Mouse (Mus musculus): ENCODE measurements around the gene Izumo3. TPM values are rescaled to one million over a fixed set of nuclear protein-coding genes. Genes with fewer than 3 reads are reported as not detected.
"Not testable (repeated sequence)": the region's sequence is repeated elsewhere in the genome, so short reads cannot be mapped to it uniquely, and the experiment has no call there.

Izumo3 gene
- not detected in 2 replicates for polyA plus RNA-seq (2014; fragmentation: Nextera tagmentation; extraction: Ambion mirVana)

DNA sequence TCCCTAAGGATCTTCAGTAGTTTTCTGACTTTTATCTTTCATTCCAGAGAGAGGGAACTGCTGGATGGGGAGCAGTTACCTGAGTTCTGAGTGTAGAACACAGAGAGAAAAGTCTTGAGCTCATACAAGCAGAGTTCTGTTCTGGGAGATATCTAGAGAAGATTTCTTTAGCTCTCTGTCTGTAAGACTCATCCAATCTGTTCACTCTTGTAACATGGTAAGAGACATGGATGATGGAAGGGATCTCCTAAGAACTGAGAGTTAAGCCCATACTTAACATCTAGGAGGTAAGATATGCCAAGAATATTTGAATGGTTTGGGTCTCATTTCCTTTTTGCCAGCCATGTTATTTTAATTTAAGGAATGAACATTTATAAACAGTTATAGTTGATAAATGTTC is at the start of gene Izumo3:
Gene Izumo3 (minus strand): TSS at position 101 of the 400 bp plus-strand sequence.
- ATAC-seq (ENCODE audit: low FRiP score) (no peak), DNase-seq (ENCODE audit: low spot score) (no peak)
- Histone ChIP-seq H3K27ac (ENCODE audit: low read depth, low read length) (no peak within 1 kb of the TSS), H3K9me3 (ENCODE audit: control insufficient read depth, low read length) (no peaks in the 10 kb centered on the region), H3K27me3 (ENCODE audit: control insufficient read depth, insufficient read depth, low read length) (no peaks in the 10 kb centered on the region), H3K36me3 (ENCODE audit: control insufficient read depth, insufficient read depth, low read length) (no peaks in the 10 kb centered on the region), H3K9ac (ENCODE audit: low read depth, low read length) (no peak within 1 kb of the TSS), H3K4me2 (replicated peaks; ENCODE audit: low read depth, low read length) (no peak within 1 kb of the TSS), H3K4me1 (replicated peaks; ENCODE audit: control insufficient read depth, insufficient read depth, low read length) (no peaks in the 10 kb centered on the region), H3K4me3 (ENCODE audit: low read depth, low read length) (no peak within 1 kb of the TSS)

DNA sequence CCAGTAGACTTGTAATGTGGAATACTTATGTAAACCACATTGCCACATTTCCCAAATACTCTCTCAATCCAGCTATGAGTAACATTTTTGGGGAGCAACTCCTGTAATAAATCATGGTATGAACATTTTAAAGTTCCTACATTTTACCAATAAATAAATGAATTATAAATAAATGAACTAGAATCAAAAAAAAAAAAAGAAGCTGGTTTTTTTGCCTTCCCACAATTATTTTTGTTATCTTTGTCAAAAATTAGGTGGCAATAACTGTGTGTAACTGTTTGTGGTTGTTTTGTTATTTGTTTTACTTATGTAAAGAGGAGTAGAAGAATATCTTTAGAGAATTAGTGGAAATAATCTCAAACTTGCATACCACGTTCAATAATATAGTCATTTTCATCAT is 44.6 kb upstream of the Izumo3 start, which contains the start of gene Gm12666:
Gene Gm12666 (minus strand): TSS at position 101 of the 400 bp plus-strand sequence.
- H3K27me3 ChIP-seq (ENCODE audit: control insufficient read depth, insufficient read depth, low read length); H3K4me2 ChIP-seq (replicated peaks; ENCODE audit: low read depth, low read length); H3K9ac ChIP-seq (ENCODE audit: low read depth, low read length); H3K4me1 ChIP-seq (replicated peaks; ENCODE audit: control insufficient read depth, insufficient read depth, low read length); H3K4me3 ChIP-seq (ENCODE audit: low read depth, low read length); H3K27ac ChIP-seq (ENCODE audit: low read depth, low read length); ATAC-seq (ENCODE audit: low FRiP score); H3K9me3 ChIP-seq (ENCODE audit: control insufficient read depth, low read length); H3K36me3 ChIP-seq (ENCODE audit: control insufficient read depth, insufficient read depth, low read length); DNase-seq (ENCODE audit: low spot score): not testable (repeated sequence)
- 78% methylated on average over 1 of the region's 1 CpGs for WGBS

DNA sequence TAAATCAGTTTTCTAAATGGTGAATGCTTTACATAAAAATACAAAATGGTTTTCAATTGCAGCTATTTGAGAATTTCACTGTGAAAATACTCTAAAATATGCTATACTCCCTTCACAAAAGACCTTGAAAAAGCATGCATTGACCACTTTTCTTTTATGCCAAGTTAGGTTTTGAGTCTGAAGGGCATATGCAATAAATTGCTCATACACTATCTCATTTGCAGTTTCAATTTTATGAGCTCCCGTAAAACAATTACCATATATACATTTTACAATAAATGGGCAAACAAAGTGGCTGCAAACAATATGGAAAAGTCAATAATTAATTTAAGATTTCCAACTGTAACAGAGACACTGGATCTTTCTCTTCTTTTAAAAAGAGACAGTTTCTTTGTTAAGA is 5.6 kb upstream of the Izumo3 start:
- Histone ChIP-seq H3K4me1 (replicated peaks; ENCODE audit: control insufficient read depth, insufficient read depth, low read length) (no peaks in the 10 kb centered on the region), H3K36me3 (ENCODE audit: control insufficient read depth, insufficient read depth, low read length) (no peaks in the 10 kb centered on the region), H3K4me2 (replicated peaks; ENCODE audit: low read depth, low read length) (no peak overlapping the region), H3K9me3 (ENCODE audit: control insufficient read depth, low read length) (no peaks in the 10 kb centered on the region), H3K4me3 (ENCODE audit: low read depth, low read length) (no peak overlapping the region), H3K9ac (ENCODE audit: low read depth, low read length) (no peak overlapping the region), H3K27me3 (ENCODE audit: control insufficient read depth, insufficient read depth, low read length) (no peaks in the 10 kb centered on the region), H3K27ac (ENCODE audit: low read depth, low read length) (no peak overlapping the region)
- WGBS, result 95% methylated on average over 1 of the region's 1 CpGs
- ATAC-seq (ENCODE audit: low FRiP score) (no peak), DNase-seq (ENCODE audit: low spot score) (no peak)

DNA sequence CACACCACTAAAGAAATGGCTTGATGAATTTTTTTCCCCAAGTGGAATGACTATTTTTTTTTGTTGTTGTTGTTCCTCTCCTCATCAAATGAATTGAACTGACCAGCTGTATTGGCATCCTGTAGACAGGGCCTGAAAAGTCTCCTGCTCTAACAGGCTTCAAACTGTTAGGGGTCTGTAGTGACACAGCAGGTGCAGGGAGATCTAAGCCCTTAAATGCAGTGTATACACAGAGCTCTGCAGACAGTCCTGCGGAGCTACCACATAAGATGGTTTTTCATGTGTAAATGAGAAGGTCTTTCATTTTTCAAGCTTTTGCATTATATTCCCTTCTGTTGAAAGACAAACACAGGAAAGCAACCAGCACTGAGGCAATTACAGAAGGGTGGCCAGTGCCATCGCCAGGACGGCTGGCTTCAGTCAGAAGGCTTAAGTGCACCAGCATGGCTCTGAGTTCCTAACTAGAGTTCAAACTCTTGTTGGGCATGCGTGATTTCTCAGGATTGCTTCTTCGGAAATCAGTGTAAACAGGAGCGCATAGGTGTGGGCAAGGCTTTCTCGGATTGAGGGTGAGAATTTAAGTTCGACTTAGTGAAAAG is 35.5 kb downstream of the Izumo3 start:
- Histone ChIP-seq H3K4me2 (replicated peaks; ENCODE audit: low read depth, low read length) (no peak overlapping the region), H3K4me1 (replicated peaks; ENCODE audit: control insufficient read depth, insufficient read depth, low read length) (no peaks in the 10 kb centered on the region), H3K27me3 (ENCODE audit: control insufficient read depth, insufficient read depth, low read length) (no peaks in the 10 kb centered on the region), H3K9ac (ENCODE audit: low read depth, low read length) (no peak overlapping the region), H3K9me3 (ENCODE audit: control insufficient read depth, low read length) (no peaks in the 10 kb centered on the region), H3K27ac (ENCODE audit: low read depth, low read length) (no peak overlapping the region), H3K4me3 (ENCODE audit: low read depth, low read length) (no peak overlapping the region), H3K36me3 (ENCODE audit: control insufficient read depth, insufficient read depth, low read length) (no peaks in the 10 kb centered on the region)
- WGBS, result 29% methylated on average over 8 of the region's 8 CpGs
- peak; percentile 4 for DNase-seq (ENCODE audit: low spot score)
- peak; percentile 78 for ATAC-seq (ENCODE audit: low FRiP score)

DNA sequence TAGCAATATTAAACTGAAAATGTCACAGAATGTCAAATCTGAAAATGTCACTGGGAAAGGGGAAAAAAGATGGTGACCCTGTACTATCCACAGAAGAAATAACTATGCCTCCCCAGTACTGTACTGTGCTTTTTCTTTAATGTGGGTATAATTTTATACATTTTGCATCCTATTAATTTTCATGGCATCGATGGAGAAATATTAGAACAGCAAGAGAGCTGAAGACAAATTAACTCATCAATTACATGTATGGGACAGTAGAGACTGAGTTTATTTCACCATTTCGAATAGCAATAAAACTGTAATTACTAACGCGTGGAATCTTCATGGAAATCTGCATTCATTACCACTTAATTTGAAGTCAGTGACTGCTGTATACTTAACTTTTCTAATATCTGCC is 49.6 kb downstream of the Izumo3 start:
- H3K4me2 ChIP-seq (replicated peaks; ENCODE audit: low read depth, low read length), result no peak overlapping the region
- H3K4me1 ChIP-seq (replicated peaks; ENCODE audit: control insufficient read depth, insufficient read depth, low read length), result no peaks in the 10 kb centered on the region
- ATAC-seq (ENCODE audit: low FRiP score), result no peak
- H3K36me3 ChIP-seq (ENCODE audit: control insufficient read depth, insufficient read depth, low read length), result no peaks in the 10 kb centered on the region
- no peak for DNase-seq (ENCODE audit: low spot score)
- H3K9me3 ChIP-seq (ENCODE audit: control insufficient read depth, low read length), result no peaks in the 10 kb centered on the region
- 91% methylated on average over 4 of the region's 4 CpGs for WGBS
- H3K4me3 ChIP-seq (ENCODE audit: low read depth, low read length), result no peak overlapping the region
- no peak overlapping the region for H3K27ac ChIP-seq (ENCODE audit: low read depth, low read length)
- H3K27me3 ChIP-seq (ENCODE audit: control insufficient read depth, insufficient read depth, low read length), result no peaks in the 10 kb centered on the region
- no peak overlapping the region for H3K9ac ChIP-seq (ENCODE audit: low read depth, low read length)

DNA sequence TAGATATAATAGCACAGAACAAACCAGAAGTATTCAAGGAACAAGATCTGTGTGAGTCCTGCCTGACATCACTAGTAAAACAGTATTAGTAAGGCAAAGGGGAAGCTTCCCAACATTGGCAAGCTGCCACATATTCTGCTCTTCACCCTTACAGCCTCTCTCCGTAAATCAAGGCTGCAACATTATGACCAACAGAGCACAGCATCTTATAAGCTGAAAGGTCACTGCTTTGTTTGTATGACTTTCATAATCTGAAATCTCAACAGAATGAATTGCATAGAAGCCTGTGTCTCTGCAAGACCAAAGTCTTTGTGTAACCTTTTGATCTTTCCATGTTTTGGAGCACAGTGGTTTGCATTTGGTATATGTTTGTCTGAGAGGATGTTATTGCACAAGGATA is 51.1 kb downstream of the Izumo3 start:
- Histone ChIP-seq H3K27ac (ENCODE audit: low read depth, low read length) (no peak overlapping the region), H3K27me3 (ENCODE audit: control insufficient read depth, insufficient read depth, low read length) (no peaks in the 10 kb centered on the region), H3K4me2 (replicated peaks; ENCODE audit: low read depth, low read length) (no peak overlapping the region), H3K9me3 (ENCODE audit: control insufficient read depth, low read length) (no peaks in the 10 kb centered on the region), H3K4me1 (replicated peaks; ENCODE audit: control insufficient read depth, insufficient read depth, low read length) (no peaks in the 10 kb centered on the region), H3K4me3 (ENCODE audit: low read depth, low read length) (no peak overlapping the region), H3K36me3 (ENCODE audit: control insufficient read depth, insufficient read depth, low read length) (no peaks in the 10 kb centered on the region), H3K9ac (ENCODE audit: low read depth, low read length) (no peak overlapping the region)
- DNase-seq (ENCODE audit: low spot score) (no peak), ATAC-seq (ENCODE audit: low FRiP score) (no peak)
- WGBS, result 81% methylated on average over 1 of the region's 1 CpGs

Other genes with a start within 250 kb of the Izumo3 start
- gene Gm12666, start 44.5 kb upstream of the Izumo3 start, polyA plus RNA-seq (2014; fragmentation: Nextera tagmentation; extraction: Ambion mirVana), result not detected in 2 replicates